Mouse (Mus musculus): ENCODE results near the gene Gm20075.

DNA sequence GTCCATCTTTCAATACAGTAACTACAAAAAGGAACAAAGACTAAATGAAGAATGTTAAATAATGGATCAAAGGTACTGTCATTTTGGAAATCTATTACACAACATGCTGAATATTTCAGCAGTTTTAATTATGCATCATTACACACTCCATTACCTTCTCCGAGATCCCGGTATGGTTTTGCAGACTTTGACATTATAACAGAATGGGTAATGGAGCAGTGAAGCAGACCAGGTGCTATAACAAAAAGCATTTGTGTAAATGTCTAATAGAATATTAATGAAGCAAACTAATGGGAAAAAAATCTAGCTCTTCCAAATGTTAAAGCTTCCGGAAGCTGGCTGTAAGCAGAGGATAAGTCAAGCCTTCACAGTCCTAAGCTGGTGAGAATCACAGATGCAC is 29.6 kb upstream of the Gm20075 start:
- TF ChIP-seq POLR2A (IDR thresholded peaks at IDR 0.05; ENCODE audit: insufficient read depth, low read depth, low read length) (no peak), CTCF (IDR thresholded peaks at IDR 0.05; ENCODE audit: insufficient read depth, low read depth, low read length) (no peak)
